Mouse (Mus musculus): ENCODE measurements around the gene Supt20.
A peak's percentile ranks its signal among the peaks of the same experiment; 100 is the strongest.
"Not testable (repeated sequence)": the region's sequence is repeated elsewhere in the genome, so short reads cannot be mapped to it uniquely, and the experiment has no call there.

Gene Supt20

DNA sequence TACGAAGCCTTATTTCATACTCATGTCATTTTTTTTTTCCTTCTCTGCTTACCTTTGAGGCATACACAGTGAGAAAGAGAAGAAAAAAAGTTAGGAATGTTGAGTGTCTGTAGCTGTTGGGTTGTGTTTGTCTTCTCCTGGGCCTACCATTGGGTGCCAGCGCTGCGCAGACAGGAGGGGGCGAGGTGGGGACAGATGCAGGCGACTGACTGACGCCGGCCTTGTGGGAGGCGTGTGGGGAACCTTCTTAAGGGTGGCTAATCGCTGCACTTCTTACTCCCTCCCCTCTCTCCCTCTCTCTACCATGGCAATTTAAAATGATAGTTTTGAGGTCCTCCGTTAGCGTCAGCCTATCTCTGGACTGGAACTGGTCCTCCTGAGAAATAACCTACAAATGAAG lies 63.5 kb downstream of the Supt20 start:
- peak; percentile 55 for DNase-seq (ENCODE audit: low spot score)

DNA sequence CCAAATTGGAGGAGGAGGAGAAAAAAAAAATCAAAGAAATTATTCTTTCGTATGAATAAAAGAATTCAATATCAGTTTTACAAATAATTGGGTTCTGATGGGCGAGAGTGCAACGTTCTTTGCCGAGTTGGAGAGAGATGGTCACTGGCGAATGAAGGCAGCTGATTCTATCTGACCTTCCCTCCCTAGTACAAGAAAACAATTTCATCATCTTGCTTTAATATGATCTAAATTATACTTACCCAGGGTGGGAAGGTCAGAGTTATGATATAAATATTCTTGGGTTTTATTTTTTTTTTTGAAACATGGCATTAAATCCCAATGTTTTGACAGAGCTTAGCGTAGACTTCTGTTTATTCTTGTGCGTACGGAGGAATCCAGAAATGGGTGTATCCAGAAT lies 64.8 kb downstream of the Supt20 start:
- DNase-seq (ENCODE audit: low spot score): no peak

DNA sequence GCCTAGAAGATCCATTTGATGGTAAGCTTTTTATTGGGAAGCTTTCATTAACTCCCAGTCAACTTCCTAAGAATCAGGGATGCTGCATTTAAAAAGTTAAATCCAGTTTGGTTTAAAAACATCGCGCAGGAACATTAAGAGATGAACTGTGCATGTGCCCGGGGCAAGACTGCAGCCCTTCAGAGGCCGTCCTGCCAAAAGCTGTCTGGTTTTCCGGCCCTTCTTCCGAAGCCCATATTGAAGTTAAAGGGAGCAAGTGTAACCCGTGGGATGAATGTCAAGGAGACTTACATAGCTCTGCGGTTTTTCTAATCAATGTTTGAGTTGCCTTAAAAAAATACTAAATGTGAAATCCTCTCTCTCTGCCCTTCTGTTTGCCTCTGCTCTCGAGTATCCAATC lies 66.6 kb downstream of the Supt20 start:
- no peak for DNase-seq (ENCODE audit: low spot score)

DNA sequence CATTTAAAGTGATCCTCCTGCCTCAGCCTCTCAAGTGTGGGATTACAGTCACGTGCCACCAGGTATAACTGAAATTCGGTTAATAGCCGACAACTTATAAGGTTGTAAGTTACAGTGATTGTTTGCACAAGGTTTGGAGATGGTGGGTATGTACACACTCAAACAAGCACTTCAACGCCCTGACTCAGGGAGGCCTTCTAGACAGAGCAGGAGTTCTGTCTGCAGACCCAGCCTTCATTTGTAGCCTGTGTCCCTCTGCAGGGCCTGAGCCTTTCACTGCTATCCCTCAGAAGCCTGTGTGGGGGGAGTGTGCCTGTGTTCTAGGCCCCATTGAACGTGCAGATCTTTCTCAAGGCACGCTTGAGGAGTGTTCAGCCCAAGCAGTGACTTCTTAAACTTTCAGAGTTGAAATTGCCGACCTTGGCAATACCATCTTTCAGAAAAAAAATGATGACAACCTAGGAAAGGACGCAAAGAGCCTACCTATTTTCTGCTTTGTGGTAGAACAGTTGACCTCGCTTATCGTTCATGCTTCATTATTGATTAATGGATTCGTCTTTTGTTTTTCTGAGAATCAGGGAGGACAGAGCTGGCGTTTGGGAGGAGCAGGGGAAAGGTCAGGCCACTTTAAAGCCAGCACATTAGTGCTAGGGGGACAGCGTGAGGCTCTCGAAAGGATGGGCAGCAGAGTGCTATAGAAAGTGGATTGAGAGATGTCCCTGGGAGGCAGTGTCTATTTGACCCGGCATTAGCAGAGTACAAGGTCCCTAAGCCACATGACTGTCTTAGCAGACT lies 67.9 kb downstream of the Supt20 start:
- DNase-seq (ENCODE audit: low spot score): no peak

DNA sequence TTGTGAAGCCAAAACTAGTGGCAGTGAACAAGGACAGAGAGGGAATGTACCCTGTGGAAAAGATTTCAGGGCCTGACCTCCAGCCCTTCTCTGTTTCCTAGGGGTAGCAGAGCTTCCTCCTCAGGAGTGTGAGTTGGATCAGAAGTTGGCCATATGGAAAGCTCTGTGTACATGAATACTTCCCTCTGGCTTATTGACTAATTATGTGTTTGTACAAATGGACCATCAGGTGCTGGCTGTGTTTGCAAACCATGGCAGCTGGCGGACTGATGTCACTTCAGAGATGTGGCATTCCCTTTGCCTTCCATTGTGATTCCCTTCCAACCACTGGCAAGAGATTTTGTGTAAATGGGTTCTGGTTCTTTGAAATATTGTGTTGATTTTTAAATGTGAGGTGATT lies 68.7 kb downstream of the Supt20 start:
- no peak for DNase-seq (ENCODE audit: low spot score)

DNA sequence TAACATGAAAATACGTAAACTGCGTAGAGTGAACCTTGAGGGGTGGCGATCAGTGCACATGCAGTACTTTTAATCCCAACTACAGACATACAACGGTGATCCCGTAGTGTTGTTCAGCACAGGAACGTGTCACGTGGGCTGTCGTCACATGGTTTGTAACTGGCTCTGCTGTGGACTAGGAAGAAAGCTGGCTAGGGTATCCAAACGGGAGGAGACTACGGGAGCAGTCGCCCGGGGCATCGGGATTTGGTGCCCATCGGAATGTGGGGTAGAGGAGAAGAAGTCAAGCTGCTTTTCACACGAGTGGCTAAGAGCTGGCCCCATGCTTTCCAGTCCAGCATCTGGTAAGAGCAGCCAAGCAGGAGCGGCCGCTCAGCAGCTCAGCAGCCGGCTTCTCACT lies 71.8 kb downstream of the Supt20 start:
- DNase-seq (ENCODE audit: low spot score): peak; percentile 83

DNA sequence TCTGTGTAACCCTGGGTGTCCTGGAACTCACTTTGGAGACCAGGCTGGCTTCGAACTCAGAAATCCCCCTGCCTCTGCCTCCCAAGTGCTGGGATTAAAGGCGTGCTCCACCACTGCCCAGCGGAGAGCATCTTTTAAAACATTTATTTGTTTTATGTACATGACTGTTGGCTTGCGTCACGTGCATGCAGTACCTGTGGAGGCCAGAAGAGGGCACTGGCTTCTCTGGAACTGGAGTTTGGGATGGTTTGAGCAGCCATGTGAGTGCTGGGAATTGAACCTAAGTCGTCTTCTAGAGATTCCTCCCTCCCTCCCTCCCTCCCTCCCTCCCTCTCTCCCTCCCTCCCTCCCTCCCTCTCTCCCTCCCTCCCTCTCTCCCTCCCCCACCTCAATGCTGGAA lies 72.9 kb downstream of the Supt20 start:
- DNase-seq (ENCODE audit: low spot score): not testable (repeated sequence)

DNA sequence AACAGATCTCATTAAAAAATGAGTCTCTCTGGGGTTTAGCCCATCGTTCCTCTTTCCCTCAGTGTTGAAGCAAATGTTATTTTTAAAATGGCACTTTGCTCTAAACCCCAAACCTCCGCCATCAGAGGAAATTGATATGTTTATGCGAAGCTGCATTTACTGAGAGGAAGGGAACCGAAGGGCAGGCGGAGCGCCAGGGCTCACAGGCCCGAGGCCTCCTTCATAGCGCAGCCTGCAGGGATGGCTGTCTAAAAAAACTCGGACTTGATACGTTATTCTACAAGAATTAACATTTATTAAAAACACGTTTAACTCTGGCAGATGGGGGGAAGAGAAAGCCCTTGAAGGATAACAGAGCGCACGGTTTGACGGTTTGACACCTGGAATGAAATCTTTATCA lies 73.4 kb downstream of the Supt20 start:
- DNase-seq (ENCODE audit: low spot score): no peak

DNA sequence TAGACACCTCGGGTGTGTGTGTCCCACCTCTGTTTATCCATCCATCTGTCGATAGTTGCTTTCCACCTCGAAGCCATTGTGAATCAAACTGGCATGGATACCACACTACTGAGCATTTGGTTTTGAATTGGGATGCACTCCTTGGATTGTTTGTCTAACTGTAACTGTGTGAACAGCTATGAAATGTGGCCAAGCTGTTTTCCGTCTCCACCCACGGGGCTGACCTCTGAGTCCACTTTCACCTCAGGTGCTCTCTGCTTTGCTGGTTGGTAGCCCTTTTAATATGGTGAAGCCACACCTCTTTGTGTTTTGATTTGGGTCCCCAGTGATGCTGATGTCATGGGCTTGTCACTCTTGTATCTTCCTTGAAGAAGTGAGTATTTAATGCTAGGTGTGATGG lies 74.2 kb downstream of the Supt20 start:
- no peak for DNase-seq (ENCODE audit: low spot score)

DNA sequence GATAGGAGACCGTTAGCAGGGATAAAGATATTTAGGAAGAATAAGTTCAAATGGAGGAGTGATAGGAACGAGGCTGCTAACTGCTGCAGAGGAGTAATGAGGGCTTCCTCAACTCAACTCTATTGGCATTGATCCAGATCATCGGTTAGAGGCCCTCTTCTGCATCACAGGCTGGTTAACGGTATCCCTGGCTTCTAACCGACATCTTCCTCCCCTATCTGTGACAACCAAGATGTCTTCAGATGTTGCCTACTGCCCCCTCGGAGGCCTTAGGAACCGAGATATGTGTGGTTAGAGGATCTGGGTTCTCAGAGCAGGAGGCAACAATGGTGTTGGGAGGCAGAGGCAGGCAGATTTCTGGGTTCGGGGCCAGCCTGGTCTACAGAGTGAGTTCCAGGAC lies 76.0 kb downstream of the Supt20 start:
- no peak for DNase-seq (ENCODE audit: low spot score)

DNA sequence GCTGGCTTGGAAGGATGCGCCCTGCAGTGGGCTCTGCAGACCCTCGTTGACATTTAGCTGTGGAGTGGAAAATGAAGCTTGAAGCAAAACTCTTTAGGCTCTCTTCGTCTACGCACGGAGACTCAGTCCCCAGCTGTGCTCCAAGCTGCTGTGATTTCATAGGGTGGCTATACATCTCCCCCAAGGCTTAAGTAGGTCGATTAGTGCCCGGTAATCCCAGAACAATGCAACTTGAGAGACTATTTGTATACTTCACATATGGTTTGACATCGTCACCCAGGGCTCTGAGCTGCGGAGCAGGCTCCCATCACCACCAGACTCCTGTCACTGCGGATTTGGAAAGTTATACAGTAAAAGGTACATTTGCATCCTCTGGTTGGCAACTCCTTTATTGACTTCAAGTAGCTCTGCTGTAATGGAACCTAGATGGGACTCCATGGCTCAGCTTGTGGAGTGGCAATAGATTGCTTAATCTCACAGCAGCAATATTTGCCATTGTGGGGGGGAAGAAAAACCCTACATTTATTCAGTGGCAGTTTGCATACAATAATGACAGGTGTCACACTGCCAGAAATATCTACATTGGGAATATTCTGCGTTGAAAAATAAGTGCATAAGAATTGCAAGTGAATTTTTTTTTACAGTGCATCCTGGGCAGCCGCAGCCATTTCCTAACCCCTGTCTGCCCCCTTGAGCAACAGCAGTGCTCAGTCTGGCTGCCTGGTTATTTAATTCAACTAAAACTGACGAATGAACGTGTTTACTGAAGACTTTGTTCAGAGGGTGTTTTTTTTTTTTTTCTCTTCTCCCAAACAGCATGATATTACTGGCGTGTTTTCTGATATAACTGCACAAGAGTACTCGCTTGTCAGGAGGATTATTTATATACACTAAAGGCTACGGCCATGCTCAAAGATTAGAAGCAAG lies 77.0 kb downstream of the Supt20 start:
- DNase-seq (ENCODE audit: low spot score): no peak

DNA sequence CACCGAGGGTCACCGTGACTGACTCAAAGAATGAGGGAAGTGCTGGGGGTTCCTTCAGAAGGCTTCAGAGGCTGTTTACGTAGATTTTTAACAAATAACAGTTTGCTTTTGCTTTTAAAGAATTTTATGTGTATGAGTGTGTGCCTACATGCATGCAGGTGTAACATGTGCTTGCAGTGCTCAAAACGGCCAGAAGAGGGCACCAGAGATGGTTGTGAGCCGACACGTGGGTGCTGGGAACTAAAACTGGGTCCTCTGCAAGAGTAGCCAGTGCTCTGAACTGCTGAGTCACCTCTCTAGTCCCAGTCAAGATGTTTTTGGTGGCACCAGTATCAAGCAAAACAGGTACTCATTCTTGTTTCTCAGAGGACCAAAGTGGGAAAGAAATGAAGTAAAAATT lies 81.0 kb downstream of the Supt20 start:
- no peak for DNase-seq (ENCODE audit: low spot score)

DNA sequence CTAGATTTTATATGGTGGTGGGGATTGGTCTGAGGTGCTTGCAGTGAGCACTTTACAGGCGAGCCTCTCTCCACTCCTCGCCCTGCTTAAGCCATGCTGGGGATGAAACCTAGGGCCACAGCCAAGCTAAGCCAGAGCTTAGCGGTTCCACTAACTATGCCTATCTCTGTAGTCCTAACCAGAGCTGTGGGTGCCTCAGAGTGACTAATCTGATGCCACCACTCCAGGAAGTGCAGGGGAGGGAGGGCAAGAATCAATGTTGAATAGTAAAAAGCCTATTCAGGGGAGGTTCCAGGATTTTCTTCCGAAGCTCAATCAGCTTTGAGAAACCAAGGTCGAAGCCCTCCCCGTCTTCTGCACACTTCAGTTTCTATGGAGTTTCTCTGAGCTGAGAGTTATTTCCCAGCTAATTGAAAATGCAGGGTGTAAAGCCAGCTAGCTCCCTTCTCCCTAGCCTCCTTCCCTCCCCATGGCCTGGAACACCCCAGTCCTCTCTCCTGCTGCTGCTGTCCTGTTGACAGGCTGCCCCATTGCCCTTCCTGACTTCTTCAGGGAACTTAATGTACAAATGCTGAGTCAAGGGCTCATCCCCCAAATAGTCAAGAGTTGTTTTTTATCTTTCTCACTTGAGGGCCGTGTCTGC lies 83.5 kb downstream of the Supt20 start:
- DNase-seq (ENCODE audit: low spot score): no peak
